Mouse (Mus musculus) MEL-GATA-1-ER (cell line): Measurements from ENCODE around the gene Fbxo17.
A peak's percentile ranks its signal among the peaks of the same experiment; 100 is the strongest.

ENCODE experiments used
- DNase-seq: peaks from one replicate; pipeline ENCODE4 v3.0.0-alpha.2; 2012; ENCODE audit warnings: low read depth; ENCODE audit errors: extremely low read depth

The Fbxo17 gene

DNA sequence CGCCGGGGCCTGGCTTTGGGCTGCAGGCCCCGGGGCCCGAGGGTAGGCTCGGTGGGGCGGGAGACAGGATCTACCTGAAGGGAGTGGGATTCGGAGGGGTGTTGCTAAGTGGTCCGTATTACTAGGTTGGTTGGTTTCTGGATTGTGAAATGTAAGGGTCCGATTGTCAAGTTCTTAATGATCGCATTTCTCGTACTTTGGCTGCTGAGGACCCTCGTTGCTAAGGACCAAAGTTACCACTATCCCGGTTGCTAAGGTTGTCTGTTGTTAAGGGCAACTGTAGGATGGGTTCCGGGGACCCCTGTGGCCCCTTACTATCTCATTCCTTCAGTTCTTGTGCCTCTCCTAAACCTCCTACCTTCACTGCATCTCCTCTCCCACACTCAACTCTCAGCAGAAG is 50.3 kb downstream of the Fbxo17 start:
- DNase-seq, result no peak

DNA sequence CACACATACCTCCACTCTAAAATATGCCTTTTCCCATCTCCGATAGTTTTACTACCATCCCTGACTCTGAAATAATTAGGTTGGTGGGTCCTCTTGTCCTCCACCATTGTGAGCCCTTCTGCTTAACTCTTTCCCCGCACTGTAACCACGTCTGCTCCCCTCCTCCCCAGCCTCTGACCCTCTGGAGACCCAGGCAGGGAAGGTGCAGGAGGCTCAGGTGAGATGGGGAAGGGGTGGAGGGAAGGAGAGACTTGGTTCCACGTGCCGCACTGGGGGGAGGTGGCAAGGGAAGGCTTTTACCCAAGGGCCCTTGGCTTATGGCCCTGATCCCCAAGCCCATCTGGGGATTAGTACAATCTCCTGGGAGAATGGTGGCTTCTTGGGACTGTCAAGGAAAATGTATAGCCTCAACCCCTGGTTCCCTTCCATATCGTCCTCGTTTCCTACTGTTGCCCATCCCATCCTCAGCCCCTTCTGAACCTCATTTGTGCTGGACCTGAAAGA is 50.9 kb downstream of the Fbxo17 start, which contains the start of gene Nfkbib:
Gene Nfkbib, minus strand, starts transcription at position 51 of the 504 bp plus-strand sequence.
- DNase-seq, result no peak

DNA sequence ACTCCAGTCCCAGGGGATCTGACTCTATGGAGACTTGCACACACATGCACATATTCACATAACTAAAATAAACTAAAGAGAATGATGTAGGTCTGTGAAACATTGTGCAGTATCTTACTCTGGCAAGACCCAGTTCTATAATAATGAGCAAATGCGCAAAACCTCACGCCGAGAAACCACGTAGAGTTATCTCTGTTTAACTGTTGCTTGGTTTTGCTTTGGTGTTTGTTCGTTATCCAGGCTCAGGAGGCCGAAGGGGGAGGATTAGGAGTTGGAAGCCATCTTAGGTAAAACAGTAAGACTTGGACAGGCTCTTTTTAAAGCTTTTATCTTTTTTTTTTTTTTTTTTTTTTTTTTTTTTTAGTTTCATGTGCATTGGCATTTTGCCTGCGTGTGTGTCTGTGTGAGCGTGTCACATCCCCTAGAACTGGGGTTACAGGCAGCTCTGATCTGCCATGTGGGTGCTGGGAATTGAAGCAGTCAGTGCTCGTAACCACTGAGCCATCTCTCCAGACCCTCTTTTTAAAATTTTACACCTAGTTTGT is 52.9 kb downstream of the Fbxo17 start:
- peak; percentile 41 for DNase-seq

DNA sequence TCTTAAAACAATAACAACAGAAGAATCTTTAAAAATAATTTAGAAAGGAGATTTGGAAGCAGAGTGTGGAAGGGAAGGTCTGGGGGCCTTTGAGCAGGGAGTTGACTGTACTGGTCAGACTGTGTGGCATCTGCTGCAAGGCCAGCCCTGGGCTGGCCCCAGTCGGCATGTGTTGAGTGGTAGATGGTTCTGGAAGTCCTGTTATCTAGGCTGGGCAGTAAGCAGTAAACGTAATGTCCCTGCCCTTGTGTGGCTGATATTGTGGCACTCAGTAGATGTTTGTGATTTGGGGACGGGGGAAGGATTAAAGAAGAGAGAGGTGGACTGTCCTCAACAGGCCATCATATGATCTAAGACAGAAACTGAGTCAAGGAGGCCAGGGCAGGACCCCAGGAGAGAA is 53.7 kb downstream of the Fbxo17 start:
- no peak for DNase-seq

DNA sequence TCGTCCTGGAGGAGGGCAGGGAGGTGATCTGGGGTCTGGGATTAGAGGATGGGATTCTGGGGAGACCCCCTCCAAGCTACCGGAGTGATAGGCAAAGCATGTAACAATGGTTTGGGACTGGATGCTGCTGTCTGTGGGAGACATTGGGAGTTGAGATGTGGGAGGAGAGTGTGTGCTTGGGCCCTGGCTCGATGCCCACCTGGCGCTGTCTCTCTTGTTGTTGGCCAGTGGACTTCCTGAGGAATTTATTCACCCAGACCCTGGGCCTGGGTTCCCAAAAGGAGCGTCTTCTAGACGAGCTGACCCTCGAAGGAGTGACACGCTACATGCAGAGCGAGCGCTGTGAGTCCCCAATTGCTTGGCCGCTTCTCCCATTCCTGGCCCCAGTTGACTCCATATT is 55.3 kb downstream of the Fbxo17 start:
- no peak for DNase-seq

DNA sequence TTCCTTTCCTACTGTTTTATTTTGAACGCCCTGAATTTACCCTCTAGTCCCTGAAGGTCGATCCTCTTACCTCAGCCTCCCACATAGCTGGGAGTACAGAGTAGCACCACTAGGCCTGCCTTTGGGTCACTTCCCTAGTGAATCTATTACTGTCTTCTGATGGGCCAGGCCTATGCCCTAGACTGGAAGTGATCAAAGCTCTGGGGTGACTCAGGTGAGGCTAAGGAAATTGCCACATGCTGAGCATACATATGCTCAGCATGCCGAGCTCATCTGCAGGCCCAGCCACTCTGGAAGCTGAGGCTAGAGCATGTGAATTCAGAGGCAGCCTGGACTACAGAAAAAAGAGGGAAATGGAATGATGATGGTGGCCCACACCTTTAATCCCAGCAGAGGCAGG is 56.6 kb downstream of the Fbxo17 start:
- no peak for DNase-seq

DNA sequence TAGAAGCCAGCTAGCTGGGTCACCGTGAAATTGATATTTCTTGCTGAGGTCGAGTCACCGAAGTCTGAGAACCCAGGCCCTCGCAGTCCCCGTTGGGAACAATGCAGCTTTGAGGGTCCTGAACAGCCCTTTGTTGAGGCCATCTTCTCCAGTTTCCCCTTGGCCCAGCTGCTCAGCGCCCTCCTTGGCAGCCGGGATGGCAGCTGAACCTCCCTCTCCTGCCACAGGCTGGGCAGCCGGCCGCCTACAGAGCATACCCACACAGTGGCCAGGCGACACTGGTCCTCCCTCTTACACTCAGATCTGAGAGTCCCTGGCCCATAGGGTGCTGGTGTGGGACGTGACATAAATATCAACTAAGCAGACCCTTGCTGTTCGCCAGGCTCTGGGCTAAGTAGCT is 57.6 kb downstream of the Fbxo17 start:
- DNase-seq, result no peak

DNA sequence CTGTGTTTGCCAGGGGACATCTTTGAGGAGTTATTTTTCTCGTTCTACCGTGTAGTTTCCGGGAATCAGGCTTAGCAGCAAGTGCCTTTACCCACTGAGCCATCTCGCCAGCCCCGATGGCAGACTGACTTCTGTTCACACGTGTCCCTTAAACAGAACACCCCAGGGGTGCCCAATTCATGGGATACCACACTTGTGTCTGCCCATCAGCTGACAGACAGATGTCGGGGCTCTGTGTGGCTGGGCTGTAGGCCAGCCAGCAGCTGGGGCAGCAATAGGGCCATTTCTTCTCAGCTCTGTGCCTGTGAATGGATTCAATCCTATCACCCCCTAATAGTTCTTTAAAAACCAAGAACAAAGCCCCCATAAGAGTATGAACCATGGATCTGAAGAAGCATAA is 58.5 kb downstream of the Fbxo17 start:
- DNase-seq, result no peak

DNA sequence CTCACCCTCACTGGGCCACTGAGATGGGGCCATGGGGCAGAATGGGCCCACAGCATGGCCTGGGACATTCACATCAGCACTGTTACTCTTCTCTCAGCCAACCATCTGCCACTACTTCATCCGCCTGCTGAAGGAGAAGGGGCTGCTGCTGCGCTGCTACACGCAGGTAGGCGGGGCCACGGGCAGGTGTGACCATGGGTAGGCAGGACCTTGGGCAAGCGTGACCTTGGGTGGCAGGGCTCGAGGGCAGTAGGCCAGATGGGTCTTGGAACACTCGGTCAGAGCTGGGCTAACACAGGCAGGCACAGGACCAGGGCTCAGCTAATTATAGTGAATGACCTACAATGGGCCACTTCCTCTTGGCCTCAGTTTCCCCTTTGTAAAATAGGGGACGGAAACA is 62.2 kb downstream of the Fbxo17 start:
- DNase-seq, result no peak

DNA sequence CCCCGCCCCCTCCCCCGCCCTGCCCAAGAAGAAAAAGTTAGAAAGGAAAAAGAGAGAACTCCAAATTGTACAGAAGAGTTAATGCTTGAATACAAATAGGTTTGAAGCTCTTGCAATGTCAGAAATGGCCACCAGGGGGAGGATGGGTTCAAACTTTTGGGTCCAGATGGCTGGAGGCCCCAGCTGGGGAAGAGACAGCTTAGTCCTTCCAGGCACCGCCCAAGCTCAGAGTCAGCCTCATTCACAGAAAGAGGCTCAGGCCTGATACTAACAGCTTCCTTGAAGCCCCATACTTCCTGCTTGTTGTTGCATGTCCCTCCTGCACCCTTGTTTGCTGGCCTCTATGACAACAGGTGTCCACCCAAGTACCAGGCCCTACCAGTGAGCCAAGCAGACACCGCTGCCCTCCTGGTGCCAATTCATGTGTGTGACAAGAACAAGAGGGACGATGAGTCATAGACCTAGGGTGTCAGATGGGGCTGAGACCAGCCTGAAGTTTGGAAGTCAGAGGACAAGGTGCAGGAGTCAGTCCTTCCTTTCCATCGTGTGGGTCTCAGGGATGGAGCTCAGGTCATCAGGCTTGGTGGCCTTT is 63.6 kb downstream of the Fbxo17 start:
- peak; percentile 64 for DNase-seq

DNA sequence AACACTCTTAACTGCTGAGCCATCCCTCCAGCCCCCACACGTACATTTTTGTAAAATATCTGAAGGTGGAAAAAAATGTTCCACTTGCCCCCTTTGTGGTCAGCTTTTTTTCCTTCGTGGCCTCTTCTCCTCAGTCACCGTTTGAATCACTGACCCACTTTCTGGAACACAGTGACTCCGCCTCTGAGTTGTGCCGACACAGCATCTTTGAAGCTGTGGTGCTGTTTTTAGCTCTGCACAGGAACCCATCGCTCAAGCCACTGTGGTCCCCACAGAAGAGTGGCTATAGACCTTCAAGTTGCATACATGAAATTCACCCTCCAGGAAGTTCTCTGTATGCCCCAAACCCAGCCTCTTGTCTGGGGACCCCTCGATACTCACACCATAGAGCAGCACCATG is 64.3 kb downstream of the Fbxo17 start:
- DNase-seq, result no peak

DNA sequence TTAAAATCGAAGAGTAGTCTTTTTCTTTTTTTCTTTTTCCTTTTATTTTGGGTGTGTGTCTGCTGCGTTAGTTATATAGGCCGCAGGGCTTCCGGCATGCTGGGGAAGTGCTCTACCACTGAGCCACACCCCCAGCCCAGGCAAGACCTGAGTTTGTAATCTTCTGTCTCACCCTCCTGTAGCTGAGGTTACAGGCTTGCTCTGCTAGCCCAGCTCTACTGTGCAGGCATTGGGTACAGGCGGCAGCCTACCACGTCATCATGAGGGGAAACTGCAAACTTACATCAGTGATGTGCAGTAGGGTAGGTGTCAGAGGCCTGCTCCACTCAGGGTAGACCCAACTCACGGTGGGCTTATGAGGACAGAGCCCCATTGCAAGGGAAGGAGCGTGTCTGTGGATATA is 64.7 kb downstream of the Fbxo17 start:
- no peak for DNase-seq

DNA sequence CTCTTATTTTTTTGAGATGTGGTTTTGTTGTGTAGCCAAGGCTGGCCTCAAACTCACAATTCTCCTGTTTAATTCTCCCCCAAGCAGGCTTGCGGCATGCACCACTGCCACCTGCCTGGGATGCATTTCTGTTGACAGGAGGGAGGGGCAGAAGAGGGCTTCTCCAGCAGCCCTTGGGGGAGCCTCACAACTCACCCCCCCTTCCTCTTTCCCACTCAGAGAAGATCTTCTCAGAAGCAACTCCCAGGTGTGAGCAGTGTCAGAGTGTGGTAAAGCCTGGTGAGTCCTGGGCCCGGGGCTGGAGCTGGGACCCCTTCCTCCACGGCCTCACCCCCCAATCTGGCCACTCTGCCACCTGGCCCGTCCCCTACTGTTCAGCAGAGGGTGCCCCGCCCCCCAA is 68.6 kb downstream of the Fbxo17 start:
- DNase-seq, result no peak
